Mouse (Mus musculus): ENCODE results near the gene Rnf183. TPM values are rescaled to one million over a fixed set of nuclear protein-coding genes. Genes with fewer than 3 reads are reported as not detected.

The Rnf183 gene
- total and polyA plus RNA-seq, 3 experiments, result 0.15 to 0.25 TPM; not detected in 1

GRCm38 (mm10) chr4:62410325-62410724 lies 24.7 kb downstream of the Rnf183 start:
- peak overlapping the region; percentile 73 to 76 for H3K4me3 ChIP-seq (ENCODE audit: control insufficient read depth in 1 of 2, insufficient read depth in 1 of 2, low read depth in 2 of 2, low read length in 2 of 2)

DNA sequence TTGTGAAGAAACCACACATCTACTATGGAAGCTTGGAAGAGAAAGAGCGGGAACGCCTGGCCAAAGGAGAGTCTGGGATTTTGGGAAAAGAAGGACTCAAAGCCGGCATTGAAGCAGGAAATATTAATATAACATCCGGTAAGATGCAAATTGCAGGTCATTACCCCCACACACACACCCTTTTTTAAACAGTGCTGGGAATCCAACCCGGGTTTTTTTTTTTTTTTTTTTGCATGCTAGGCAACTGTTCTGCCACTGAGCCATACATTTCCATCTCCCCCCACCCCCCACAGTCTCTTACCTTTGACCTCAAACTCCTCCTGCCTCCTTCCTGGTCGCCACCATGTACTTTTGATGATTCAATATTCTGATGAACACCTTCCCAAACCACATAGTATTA lies 25.4 kb downstream of the Rnf183 start:
- Histone ChIP-seq H3K4me3 (ENCODE audit: control insufficient read depth in 1 of 2, insufficient read depth in 1 of 2, low read depth in 2 of 2, low read length in 2 of 2) (peak overlapping the region; percentile 73 to 76), H3K9me3 (replicated peaks; ENCODE audit: insufficient read depth, low read length) (no peaks in the 10 kb centered on the region), H3K9ac (ENCODE audit: control insufficient read depth, low read depth, low read length, poor library complexity, severe bottlenecking) (peak overlapping the region; percentile 84), H3K27me3 (ENCODE audit: control insufficient read depth in 1 of 2, insufficient read depth in 2 of 2, low read length in 2 of 2) (no peaks in the 10 kb centered on the region), H3K4me1 (ENCODE audit: control insufficient read depth in 1 of 2, insufficient read depth in 2 of 2, low read length in 2 of 2) (peaks cover 7 to 11% of the 10 kb centered on the region in 2 experiments), H3K27ac (ENCODE audit: control insufficient read depth, low read depth, low read length) (no peak overlapping the region), H3K79me2 (ENCODE audit: control insufficient read depth, insufficient read depth, low read length, poor library complexity) (peaks cover 27% of the 10 kb centered on the region), H3K36me3 (ENCODE audit: control insufficient read depth in 1 of 2, insufficient read depth in 2 of 2, low read length in 2 of 2) (peaks cover 15 to 18% of the 10 kb centered on the region in 2 experiments)
- TF ChIP-seq RCOR1 (IDR thresholded peaks at IDR 0.05; ENCODE audit: low read depth, low read length), result no peak
- TF ChIP-seq ZNF384 (IDR thresholded peaks at IDR 0.05; ENCODE audit: low read depth, low read length), result peak; percentile 62
- no peak for DNase-seq (ENCODE audit: low read depth, low spot score)

More at GRCm38 (mm10) chr4:62410325-62410724, 24.7 kb downstream of the Rnf183 start:
- H3K79me2 ChIP-seq (ENCODE audit: control insufficient read depth, insufficient read depth, low read length, poor library complexity), result peaks cover 23% of the 10 kb centered on the region
- peaks cover 18 to 22% of the 10 kb centered on the region in 2 experiments for H3K36me3 ChIP-seq (ENCODE audit: control insufficient read depth in 1 of 2, insufficient read depth in 2 of 2, low read length in 2 of 2)
- no peaks in the 10 kb centered on the region for H3K27me3 ChIP-seq (ENCODE audit: control insufficient read depth in 1 of 2, insufficient read depth in 2 of 2, low read length in 2 of 2)
- no peak overlapping the region for H3K27ac ChIP-seq (ENCODE audit: control insufficient read depth, low read depth, low read length)
- H3K9me3 ChIP-seq (replicated peaks; ENCODE audit: insufficient read depth, low read length), result no peaks in the 10 kb centered on the region
- H3K9ac ChIP-seq (ENCODE audit: control insufficient read depth, low read depth, low read length, poor library complexity, severe bottlenecking), result peak overlapping the region; percentile 84
- TF ChIP-seq NRF1 (IDR thresholded peaks at IDR 0.05; ENCODE audit: insufficient read depth, low read depth, low read length, poor library complexity, severe bottlenecking) (no peak), HCFC1 (IDR thresholded peaks at IDR 0.05; ENCODE audit: low read depth, low read length) (no peak), USF1 (IDR thresholded peaks at IDR 0.05; ENCODE audit: low read depth, low read length) (no peak), CHD1 (IDR thresholded peaks at IDR 0.05; ENCODE audit: low read depth, low read length) (peak; percentile 53; the same call in 1 of the 2 replicates), POLR2AphosphoS5 (IDR thresholded peaks at IDR 0.05; ENCODE audit: borderline replicate concordance, low read depth, low read length) (no peak), ZMIZ1 (IDR thresholded peaks at IDR 0.05; ENCODE audit: low read depth, low read length) (no peak), KAT2A (conservative IDR thresholded peaks at IDR 0.05; ENCODE audit: low read depth, low read length) (no peak), RCOR1 (IDR thresholded peaks at IDR 0.05; ENCODE audit: low read depth, low read length) (no peak), ELF1 (IDR thresholded peaks at IDR 0.05; ENCODE audit: low read depth, low read length) (no peak)
- H3K4me1 ChIP-seq (ENCODE audit: control insufficient read depth in 1 of 2, insufficient read depth in 2 of 2, low read length in 2 of 2), result peaks cover 6 to 10% of the 10 kb centered on the region in 2 experiments
- DNase-seq (ENCODE audit: low read depth, low spot score), result no peak

DNA sequence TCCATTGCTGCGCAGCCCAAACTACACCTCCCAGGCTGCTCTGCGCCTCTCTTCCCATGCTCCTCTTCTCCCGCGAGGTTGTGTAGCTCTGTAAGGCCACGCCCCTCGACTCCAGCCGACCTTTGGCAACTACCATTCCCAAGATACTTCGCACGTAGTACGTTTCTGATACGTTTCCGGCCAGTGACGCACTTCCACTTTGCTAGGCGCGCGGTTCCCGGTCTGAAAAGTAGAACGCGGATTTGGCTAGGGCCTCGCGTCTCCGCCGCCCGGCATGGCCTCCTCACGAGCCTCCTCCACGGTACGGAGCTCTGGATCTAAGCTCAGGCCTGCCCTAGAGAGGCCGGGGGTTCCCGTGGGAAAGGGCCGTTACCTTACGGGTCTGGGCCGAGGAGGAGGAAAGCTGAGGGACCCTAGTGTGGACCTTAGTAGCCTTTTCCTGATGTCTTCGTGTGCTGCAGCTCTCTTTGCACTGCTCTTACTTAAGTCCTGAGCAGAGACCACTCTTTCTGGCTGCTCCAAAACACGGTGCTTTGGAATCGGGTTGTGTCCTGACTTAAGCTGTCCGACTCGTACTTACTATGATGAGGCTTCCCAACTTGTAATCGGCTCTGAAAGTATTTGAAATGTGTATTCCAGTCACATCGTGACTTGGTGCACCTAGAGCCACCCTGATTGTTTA lies 26.3 kb downstream of the Rnf183 start, which contains the start of the genes Cdc26 and Prpf4:
Gene Cdc26, minus strand, starts transcription at position 42 of the 682 bp plus-strand sequence.
Gene Prpf4, plus strand, starts transcription at position 197 of the 682 bp plus-strand sequence.
- peaks cover 31% of the 10 kb centered on the region for H3K79me2 ChIP-seq (ENCODE audit: control insufficient read depth, insufficient read depth, low read length, poor library complexity)
- peak within 1 kb of the TSS; percentile 91 for H3K27ac ChIP-seq (ENCODE audit: control insufficient read depth, low read depth, low read length)
- H3K27me3 ChIP-seq (ENCODE audit: control insufficient read depth in 1 of 2, insufficient read depth in 2 of 2, low read length in 2 of 2), result no peaks in the 10 kb centered on the region
- peaks cover 12 to 13% of the 10 kb centered on the region in 2 experiments for H3K4me1 ChIP-seq (ENCODE audit: control insufficient read depth in 1 of 2, insufficient read depth in 2 of 2, low read length in 2 of 2)
- no peaks in the 10 kb centered on the region for H3K9me3 ChIP-seq (replicated peaks; ENCODE audit: insufficient read depth, low read length)
- peak; percentile 99 for DNase-seq (ENCODE audit: low read depth, low spot score)
- H3K9ac ChIP-seq (ENCODE audit: control insufficient read depth, low read depth, low read length, poor library complexity, severe bottlenecking), result peak within 1 kb of the TSS; percentile 84
- H3K4me3 ChIP-seq (ENCODE audit: control insufficient read depth in 1 of 2, insufficient read depth in 1 of 2, low read depth in 2 of 2, low read length in 2 of 2), result peak within 1 kb of the TSS; percentile 73 to 76
- peaks cover 8 to 23% of the 10 kb centered on the region in 2 experiments for H3K36me3 ChIP-seq (ENCODE audit: control insufficient read depth in 1 of 2, insufficient read depth in 2 of 2, low read length in 2 of 2)
- TF ChIP-seq GABPA (IDR thresholded peaks at IDR 0.05; ENCODE audit: low read depth, low read length) (no peak), MAFK (IDR thresholded peaks at IDR 0.05; ENCODE audit: borderline replicate concordance, low read depth, low read length) (no peak), ELF1 (IDR thresholded peaks at IDR 0.05; ENCODE audit: low read depth, low read length) (peak; percentile 84), SIN3A (IDR thresholded peaks at IDR 0.05; ENCODE audit: low read length) (peak; percentile 91), UBTF (IDR thresholded peaks at IDR 0.05; ENCODE audit: borderline replicate concordance, insufficient read depth, low read depth, low read length) (no peak), ZC3H11A (IDR thresholded peaks at IDR 0.05; ENCODE audit: low read depth, low read length) (no peak), CTCF (IDR thresholded peaks at IDR 0.05 in 2 of 3, conservative IDR thresholded peaks at IDR 0.05 in 1 of 3; ENCODE audit: control insufficient read depth in 1 of 3, insufficient read depth in 1 of 3, low read depth in 2 of 3, low read length in 3 of 3, poor library complexity in 1 of 3, severe bottlenecking in 1 of 3) (no peak), POLR2A (IDR thresholded peaks at IDR 0.05; ENCODE audit: control insufficient read depth in 1 of 2, insufficient read depth in 1 of 2, low read depth in 1 of 2, low read length in 2 of 2, poor library complexity in 1 of 2) (peak; percentile 94 to 99), MAZ (IDR thresholded peaks at IDR 0.05; ENCODE audit: low read depth, low read length) (no peak), POLR2AphosphoS5 (IDR thresholded peaks at IDR 0.05; ENCODE audit: borderline replicate concordance, low read depth, low read length) (no peak), CHD1 (IDR thresholded peaks at IDR 0.05; ENCODE audit: low read depth, low read length) (no peak), NRF1 (IDR thresholded peaks at IDR 0.05; ENCODE audit: insufficient read depth, low read depth, low read length, poor library complexity, severe bottlenecking) (peak; percentile 45; the same call in 1 of the 2 replicates), TBP (IDR thresholded peaks at IDR 0.05; ENCODE audit: low read depth, low read length) (peak; percentile 76), TCF12 (IDR thresholded peaks at IDR 0.05; ENCODE audit: low read depth, low read length) (peak; percentile 70; the same call in 1 of the 2 replicates), ETS1 (IDR thresholded peaks at IDR 0.05; ENCODE audit: low read depth, low read length) (peak; percentile 38; the same call in 1 of the 2 replicates), JUND (IDR thresholded peaks at IDR 0.05; ENCODE audit: low read depth, low read length) (no peak), GATA1 (IDR thresholded peaks at IDR 0.05; ENCODE audit: low read depth, low read length) (no peak)
